Mouse (Mus musculus) embryonic facial prominence, embryonic 11.5 days (tissue): ENCODE measurements around the gene Rrnad1. TPM values are rescaled to one million over a fixed set of nuclear protein-coding genes. Genes with fewer than 3 reads are reported as not detected.
A peak's percentile ranks its signal among the peaks of the same experiment; 100 is the strongest.

Experiments
- ATAC-seq: fragments of 200-750 bp; cut with Nextera tagmentation; replicated peaks from 2 replicates; pipeline ENCODE4 v1.8.0; 2017; ENCODE audit warnings: low read depth; ENCODE audit not compliant: insufficient number of reproducible peaks, low FRiP score, low TSS enrichment
- DNase-seq: peaks from one replicate; pipeline ENCODE4 v3.0.0-alpha.2; 2015; ENCODE audit warnings: low spot score
- H3K27ac ChIP-seq: fragments of 300-500 bp; sonication (generic); replicated peaks from 2 replicates; pipeline ENCODE4 v1.5.1; 2014; ENCODE audit warnings: mild to moderate bottlenecking, low read depth, low read length, control low read depth
- H3K27me3 ChIP-seq: fragments of 300-500 bp; sonication (generic); 2 replicates; pipeline ENCODE4 v1.6.1; 2014; ENCODE audit warnings: mild to moderate bottlenecking, low read length, moderate library complexity, mixed read lengths; ENCODE audit not compliant: control insufficient read depth, insufficient read depth
- H3K36me3 ChIP-seq: fragments of 300-500 bp; sonication (generic); replicated peaks from 2 replicates; pipeline ENCODE4 v1.6.1; 2014; ENCODE audit warnings: low read depth, mild to moderate bottlenecking, low read length, moderate library complexity, mixed read lengths; ENCODE audit not compliant: control insufficient read depth, insufficient read depth
- H3K4me1 ChIP-seq: fragments of 300-500 bp; sonication (generic); 2 replicates; pipeline ENCODE4 v1.6.1; 2014; ENCODE audit warnings: low read length, mixed read lengths; ENCODE audit not compliant: control insufficient read depth, insufficient read depth
- H3K4me2 ChIP-seq: fragments of 300-500 bp; sonication (generic); 2 replicates; pipeline ENCODE4 v1.6.1; 2014; ENCODE audit warnings: low read depth, mild to moderate bottlenecking, control low read depth, low read length, moderate library complexity
- H3K4me3 ChIP-seq: fragments of 300-500 bp; sonication (generic); 2 replicates; pipeline ENCODE4 v1.5.1; 2014; ENCODE audit warnings: low read depth, low read length, control low read depth
- H3K9ac ChIP-seq: fragments of 300-500 bp; sonication (generic); replicated peaks from 2 replicates; pipeline ENCODE4 v1.6.1; 2014; ENCODE audit warnings: mild to moderate bottlenecking, control low read depth, low read length
- H3K9me3 ChIP-seq: fragments of 300-500 bp; sonication (generic); replicated peaks from 2 replicates; pipeline ENCODE4 v1.6.1; 2016; ENCODE audit warnings: mild to moderate bottlenecking, low read length, inconsistent platforms, mixed read lengths; ENCODE audit not compliant: control insufficient read depth
- WGBS: fragments of 180-500 bp; shearing (Covaris S2); extraction: QIAGEN DNeasy Blood & Tissue Kit; methylation state at CpG from one replicate; pipeline ENCODE4 v1.1.7; 2014; 5-methylcytosine and 5-hydroxymethylcytosine counted together
- polyA plus RNA-seq: library from polyadenylated mRNA; unstranded; fragments of >200 nt; fragmentation: Nextera tagmentation; extraction: Ambion mirVana; gene quantifications from 2 replicates; pipeline ENCODE4 v1.2.1, GENCODE M21; 2014

Gene Rrnad1
- polyA plus RNA-seq, 1 experiment from 2014 or later, result 13.5 TPM

DNA sequence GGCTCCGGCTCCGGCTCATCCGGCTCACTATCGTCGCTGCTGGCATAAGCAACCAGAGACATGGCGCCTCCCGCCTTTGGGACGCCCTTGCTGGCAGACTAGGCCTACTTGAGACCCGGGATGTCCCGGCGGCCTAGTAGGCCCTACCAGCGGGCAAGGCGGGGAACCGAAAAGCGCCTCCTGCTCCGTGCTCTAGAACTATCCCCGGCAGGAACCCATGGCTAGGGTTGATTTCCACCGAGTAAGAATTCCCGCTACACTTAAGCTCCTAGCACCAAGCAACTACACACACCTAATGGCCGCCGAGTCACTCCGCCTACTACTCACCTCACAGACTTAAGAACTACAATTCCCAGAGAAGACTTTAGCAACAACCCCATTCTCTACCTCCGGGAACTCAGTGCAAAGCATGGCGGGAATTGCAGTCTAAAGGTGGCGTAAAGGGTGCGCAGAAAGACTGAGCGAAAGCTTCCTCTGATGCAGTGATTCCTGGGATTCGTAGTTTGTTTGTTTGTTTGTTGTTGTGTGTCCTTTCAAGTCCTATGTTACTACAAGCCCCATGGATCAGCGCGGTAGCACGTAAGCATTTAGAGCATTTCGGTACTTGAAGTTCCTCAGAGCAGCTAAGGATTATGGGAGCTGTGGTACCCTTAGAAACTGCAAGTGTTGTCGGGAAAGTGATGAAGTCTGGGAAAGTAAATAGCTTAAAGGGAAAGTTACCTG lies 45.1 kb downstream of the Rrnad1 start, which contains the start of gene Prcc:
TSS of gene Prcc (minus strand) at position 328 of the 723 bp plus-strand sequence.
- H3K9ac ChIP-seq, result peak within 1 kb of the TSS; percentile 95
- under 1% methylated on average over 28 of the region's 33 CpGs for WGBS
- ATAC-seq (peak; percentile 95), DNase-seq (peak; percentile 97)
- H3K4me2 ChIP-seq, result peak within 1 kb of the TSS; percentile 57
- no peaks in the 10 kb centered on the region for H3K36me3 ChIP-seq
- H3K4me3 ChIP-seq, result peak within 1 kb of the TSS; percentile 97
- no peaks in the 10 kb centered on the region for H3K27me3 ChIP-seq
- no peaks in the 10 kb centered on the region for H3K4me1 ChIP-seq
- peak within 1 kb of the TSS; percentile 73 for H3K27ac ChIP-seq
- H3K9me3 ChIP-seq, result no peaks in the 10 kb centered on the region

DNA sequence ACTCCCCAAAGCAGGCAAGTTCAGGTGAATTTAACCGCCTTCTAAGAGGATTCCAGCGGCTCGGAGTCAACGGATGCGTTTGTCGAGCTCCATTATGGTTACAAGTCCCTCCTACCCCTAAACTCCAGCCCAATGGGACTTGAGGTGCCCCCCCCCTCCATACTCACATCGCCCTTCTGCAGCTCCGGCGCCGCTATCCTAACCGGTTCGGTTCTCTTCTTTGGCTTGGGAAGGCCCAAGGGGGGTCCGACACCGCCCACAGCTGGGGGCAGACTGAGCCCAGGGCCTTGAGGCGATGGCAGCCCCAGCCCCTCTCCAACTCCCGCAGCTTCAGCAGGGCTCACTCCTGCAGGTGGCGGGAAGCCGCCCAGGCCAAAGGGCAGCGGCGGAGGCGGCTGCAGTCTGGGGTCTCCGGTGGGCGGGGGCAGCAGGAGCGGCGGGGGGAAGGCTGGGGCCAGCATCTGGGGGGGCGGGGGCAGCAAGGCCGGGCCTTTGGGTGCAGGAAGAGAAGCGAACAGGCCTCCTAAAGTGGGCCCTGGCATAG lies 45.7 kb downstream of the Rrnad1 start:
- H3K9me3 ChIP-seq, result no peaks in the 10 kb centered on the region
- no peaks in the 10 kb centered on the region for H3K4me1 ChIP-seq
- peak overlapping the region; percentile 97 for H3K4me3 ChIP-seq
- DNase-seq, result peak; percentile 54
- H3K27ac ChIP-seq, result peak overlapping the region; percentile 73
- H3K36me3 ChIP-seq, result no peaks in the 10 kb centered on the region
- H3K9ac ChIP-seq, result peak overlapping the region; percentile 95
- H3K4me2 ChIP-seq, result peak overlapping the region; percentile 57
- no peaks in the 10 kb centered on the region for H3K27me3 ChIP-seq
- peak; percentile 16 for ATAC-seq
- WGBS, result under 1% methylated on average over 24 of the region's 28 CpGs

DNA sequence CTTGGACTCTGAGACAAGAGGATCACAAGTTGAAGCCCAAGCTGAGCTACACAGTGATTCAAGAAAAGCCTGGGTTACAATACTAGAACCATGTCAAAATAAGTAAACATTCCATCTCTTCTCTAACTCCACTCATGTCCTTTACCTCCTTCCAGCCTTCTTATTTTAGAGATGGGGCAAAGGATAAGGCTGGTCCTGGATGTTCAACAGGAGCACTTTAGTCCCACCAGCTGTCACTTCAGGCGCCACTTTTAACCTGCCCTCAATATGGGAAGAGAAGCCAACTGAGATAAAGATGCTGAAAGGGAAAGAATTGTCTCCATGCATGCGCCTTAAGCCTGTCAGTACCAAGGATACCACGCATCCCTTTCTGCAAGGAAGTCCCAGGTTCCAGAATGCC lies 46.2 kb downstream of the Rrnad1 start:
- H3K27ac ChIP-seq, result no peak overlapping the region
- no peaks in the 10 kb centered on the region for H3K4me1 ChIP-seq
- no peak for DNase-seq
- H3K4me2 ChIP-seq, result peak overlapping the region; percentile 57
- no peaks in the 10 kb centered on the region for H3K36me3 ChIP-seq
- WGBS, result 4% methylated on average over 3 of the region's 3 CpGs
- H3K9me3 ChIP-seq, result no peaks in the 10 kb centered on the region
- H3K4me3 ChIP-seq, result peak overlapping the region; percentile 97
- peak overlapping the region; percentile 95 for H3K9ac ChIP-seq
- no peak for ATAC-seq
- no peaks in the 10 kb centered on the region for H3K27me3 ChIP-seq

DNA sequence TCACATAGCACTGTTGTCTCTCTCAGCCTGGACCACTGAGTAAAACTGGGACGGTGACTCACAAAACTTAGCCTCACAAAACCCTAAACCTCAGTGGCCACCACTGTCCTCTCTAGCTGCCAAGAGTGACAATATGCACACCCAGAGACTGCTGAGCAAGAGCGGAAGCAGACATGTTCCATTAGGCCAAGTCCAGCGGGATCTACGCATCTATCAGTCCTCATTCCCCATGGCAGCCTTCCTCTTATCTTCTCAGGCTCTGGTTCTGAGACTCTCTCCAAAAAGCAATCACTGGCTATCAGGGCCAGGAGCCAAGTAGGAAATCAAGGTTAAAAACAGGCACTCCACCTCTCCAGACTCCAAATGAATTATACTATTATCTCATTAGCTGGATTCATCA lies 52.8 kb downstream of the Rrnad1 start:
- H3K9me3 ChIP-seq, result no peaks in the 10 kb centered on the region

More for the DNA sequence above, 52.8 kb downstream of the Rrnad1 start:
- H3K4me1 ChIP-seq, result no peaks in the 10 kb centered on the region
- no peak overlapping the region for H3K27ac ChIP-seq
- WGBS, result 94% methylated on average over 4 of the region's 4 CpGs
- no peaks in the 10 kb centered on the region for H3K36me3 ChIP-seq
- ATAC-seq (no peak), DNase-seq (no peak)
- H3K27me3 ChIP-seq, result no peaks in the 10 kb centered on the region
- H3K4me2 ChIP-seq, result no peak overlapping the region
- no peak overlapping the region for H3K9ac ChIP-seq
- no peak overlapping the region for H3K4me3 ChIP-seq

Other genes with a start within 250 kb of the Rrnad1 start
- 0.26 TPM in 1 of 2 replicates, not detected in the other for gene Lrrc71, start 182.1 kb downstream of the Rrnad1 start, polyA plus RNA-seq
- 7.4 and 8.1 TPM in 2 replicates for gene Ntrk1, start 135.6 kb downstream of the Rrnad1 start, polyA plus RNA-seq
- gene Insrr, start 133.8 kb downstream of the Rrnad1 start, polyA plus RNA-seq, result 0.86 and 0.94 TPM in 2 replicates
- gene Pear1, start 106.4 kb downstream of the Rrnad1 start, polyA plus RNA-seq, result 4.4 and 7.7 TPM in 2 replicates
- not detected in 2 replicates for gene Sh2d2a, start 84.0 kb downstream of the Rrnad1 start, polyA plus RNA-seq
- 21.5 and 21.7 TPM in 2 replicates for gene Prcc, start 45.1 kb downstream of the Rrnad1 start, polyA plus RNA-seq
- gene Hdgf, start 24.4 kb downstream of the Rrnad1 start, polyA plus RNA-seq, result 269 and 289 TPM in 2 replicates
- 73.6 and 79.3 TPM in 2 replicates for gene Mrpl24, start 11.2 kb downstream of the Rrnad1 start, polyA plus RNA-seq
- 51.5 and 52.3 TPM in 2 replicates for gene Isg20l2, start 403 bp downstream of the Rrnad1 start, polyA plus RNA-seq
- 626 and 642 TPM in 2 replicates for gene Crabp2, start 17.9 kb upstream of the Rrnad1 start, polyA plus RNA-seq
- gene Nes, start 40.4 kb upstream of the Rrnad1 start, polyA plus RNA-seq, result 15.1 and 16.2 TPM in 2 replicates
- 0.06 TPM in 1 of 2 replicates, not detected in the other for gene Bcan, start 69.5 kb upstream of the Rrnad1 start, polyA plus RNA-seq
- 0.32 TPM in 1 of 2 replicates, not detected in the other for gene Hapln2, start 96.9 kb upstream of the Rrnad1 start, polyA plus RNA-seq
- 34.7 and 37.8 TPM in 2 replicates for gene Gpatch4, start 112.4 kb upstream of the Rrnad1 start, polyA plus RNA-seq
- 157 and 169 TPM in 2 replicates for gene Naxe, start 127.8 kb upstream of the Rrnad1 start, polyA plus RNA-seq
- gene Ttc24, start 147.6 kb upstream of the Rrnad1 start, polyA plus RNA-seq, result 0.08 and 0.11 TPM in 2 replicates
- gene Iqgap3, start 151.3 kb upstream of the Rrnad1 start, polyA plus RNA-seq, result 17.8 and 18.1 TPM in 2 replicates
- 11.5 and 12.5 TPM in 2 replicates for gene Mef2d, start 211.7 kb upstream of the Rrnad1 start, polyA plus RNA-seq